Mouse (Mus musculus) G1E-ER4 (cell line): ENCODE measurements around the gene Abhd14b. TPM values are rescaled to one million over a fixed set of nuclear protein-coding genes. Genes with fewer than 3 reads are reported as not detected.

Experiments used
- GATA1 ChIP-seq: IDR thresholded peaks from one replicate; pipeline ENCODE4 v1.8.0; 2012; ENCODE audit warnings: low read length, inconsistent platforms
- polyA plus RNA-seq: library from polyadenylated mRNA; stranded (reverse); fragments of >175 nt; gene quantifications from 2 replicates; pipeline ENCODE4 v1.2.3, GENCODE M21; 2012

The Abhd14b gene
- polyA plus RNA-seq, 1 experiment = 1.1 TPM

GRCm38 (mm10) chr9:106452821-106453220, 5.6 kb downstream of the Abhd14b start:
- TF ChIP-seq GATA1 = no peak

- no peak for TF ChIP-seq GATA1
Observed at GRCm38 (mm10) chr9:106453271-106454070, 6.2 kb downstream of the Abhd14b start, which contains the start of gene Pcbp4. Gene Pcbp4 (plus strand): TSS chr9:106453291.

GRCm38 (mm10) chr9:106454071-106454761, 7.0 kb downstream of the Abhd14b start:
- no peak for TF ChIP-seq GATA1

GRCm38 (mm10) chr9:106454888-106455681, 7.8 kb downstream of the Abhd14b start:
- TF ChIP-seq GATA1 = no peak

- no peak for TF ChIP-seq GATA1
Observed at GRCm38 (mm10) chr9:106456325-106457162, 9.3 kb downstream of the Abhd14b start.

- no peak for TF ChIP-seq GATA1
Observed at GRCm38 (mm10) chr9:106457163-106457559, 9.9 kb downstream of the Abhd14b start.

- TF ChIP-seq GATA1 = no peak
Observed at GRCm38 (mm10) chr9:106457920-106458319, 10.7 kb downstream of the Abhd14b start.

GRCm38 (mm10) chr9:106459946-106460345, 12.7 kb downstream of the Abhd14b start:
- TF ChIP-seq GATA1 = no peak

- TF ChIP-seq GATA1 = no peak
Observed at GRCm38 (mm10) chr9:106460401-106461025, 13.3 kb downstream of the Abhd14b start.

- TF ChIP-seq GATA1 = no peak
Observed at GRCm38 (mm10) chr9:106461026-106461415, 13.8 kb downstream of the Abhd14b start.

- TF ChIP-seq GATA1 = no peak
Observed at GRCm38 (mm10) chr9:106461641-106462429, 14.6 kb downstream of the Abhd14b start.

GRCm38 (mm10) chr9:106462430-106462800, 15.2 kb downstream of the Abhd14b start:
- TF ChIP-seq GATA1 = no peak

- TF ChIP-seq GATA1 = no peak
Observed at GRCm38 (mm10) chr9:106463122-106464063, 16.1 kb downstream of the Abhd14b start.
